Mouse (Mus musculus) hindbrain, embryonic 15.5 days (tissue): ENCODE measurements around the gene Slc10a7. TPM values are rescaled to one million over a fixed set of nuclear protein-coding genes. Genes with fewer than 3 reads are reported as not detected.

Experiments
- ATAC-seq: fragments of 200-750 bp; cut with Nextera tagmentation; 2 replicates; pipeline ENCODE4 v1.8.0; 2017; ENCODE audit warnings: low read depth, moderate number of reproducible peaks, moderate TSS enrichment; ENCODE audit not compliant: low FRiP score
- H3K27ac ChIP-seq: fragments of 300-500 bp; sonication (generic); replicated peaks from 2 replicates; pipeline ENCODE4 v1.5.1; 2015; ENCODE audit warnings: mild to moderate bottlenecking, inconsistent platforms
- H3K27me3 ChIP-seq: fragments of 300-500 bp; sonication (generic); 2 replicates; pipeline ENCODE4 v1.6.1; 2015; ENCODE audit warnings: control low read depth, inconsistent platforms
- H3K36me3 ChIP-seq: fragments of 300-500 bp; sonication (generic); 2 replicates; pipeline ENCODE4 v1.6.1; 2015; ENCODE audit warnings: control low read depth, inconsistent platforms
- H3K4me1 ChIP-seq: fragments of 300-500 bp; sonication (generic); replicated peaks from 2 replicates; pipeline ENCODE4 v1.6.1; 2015; ENCODE audit warnings: control low read depth, inconsistent platforms
- H3K4me2 ChIP-seq: fragments of 300-500 bp; sonication (generic); 2 replicates; pipeline ENCODE4 v1.6.1; 2015; ENCODE audit warnings: moderate library complexity, mild to moderate bottlenecking, inconsistent platforms
- H3K4me3 ChIP-seq: fragments of 300-500 bp; sonication (generic); 2 replicates; pipeline ENCODE4 v1.5.1; 2015; ENCODE audit warnings: mild to moderate bottlenecking, inconsistent platforms
- H3K9ac ChIP-seq: fragments of 300-500 bp; sonication (generic); 2 replicates; pipeline ENCODE4 v1.6.1; 2015; ENCODE audit warnings: inconsistent platforms
- H3K9me3 ChIP-seq: fragments of 300-500 bp; sonication (generic); 2 replicates; pipeline ENCODE4 v1.6.1; 2016; ENCODE audit warnings: control low read depth, inconsistent platforms
- WGBS: fragments of 180-500 bp; shearing (Covaris S2); methylation state at CpG from one replicate; pipeline ENCODE4 v1.1.7; 2015; 5-methylcytosine and 5-hydroxymethylcytosine counted together
- polyA plus RNA-seq: library from polyadenylated mRNA; unstranded; fragments of >200 nt; fragmentation: Nextera tagmentation; extraction: Ambion mirVana; gene quantifications from 2 replicates; pipeline ENCODE4 v1.2.1, GENCODE M21; 2015

Slc10a7 gene
- polyA plus RNA-seq, 1 experiment from 2014 or later, result 11.9 TPM

DNA sequence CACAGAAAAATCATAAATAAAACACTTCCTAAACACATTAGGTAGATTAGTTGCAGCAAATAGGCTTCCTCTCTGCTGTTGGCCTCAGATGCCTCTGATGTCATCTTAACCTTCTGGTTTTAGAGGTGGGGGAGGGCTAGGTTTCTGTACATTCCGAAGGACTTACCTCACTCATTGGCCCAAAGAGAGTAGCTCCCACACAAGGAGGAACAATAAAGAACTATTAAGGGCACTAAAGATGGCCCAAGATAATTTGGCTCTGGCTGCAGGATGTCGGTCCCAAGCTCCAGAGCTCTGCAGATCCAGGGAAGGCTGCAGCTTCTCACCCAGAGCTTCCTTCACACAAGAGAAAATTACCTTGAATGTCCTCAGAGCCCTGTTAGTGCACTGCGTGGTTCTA, 75.7 kb downstream of the Slc10a7 start:
- no peak overlapping the region for H3K4me3 ChIP-seq
- no peaks in the 10 kb centered on the region for H3K9me3 ChIP-seq
- WGBS, result 61% methylated on average over 3 of the region's 3 CpGs
- no peaks in the 10 kb centered on the region for H3K36me3 ChIP-seq
- H3K27ac ChIP-seq, result no peak overlapping the region
- no peaks in the 10 kb centered on the region; the same call in 1 of the 2 replicates for H3K4me1 ChIP-seq
- no peak overlapping the region for H3K4me2 ChIP-seq
- no peaks in the 10 kb centered on the region for H3K27me3 ChIP-seq
- no peak overlapping the region for H3K9ac ChIP-seq
- no peak for ATAC-seq

GRCm38 (mm10) chr8:78595481-78595908, 86.3 kb downstream of the Slc10a7 start:
- no peak overlapping the region for H3K27ac ChIP-seq
- H3K9ac ChIP-seq, result no peak overlapping the region
- no peak overlapping the region for H3K4me2 ChIP-seq
- no peaks in the 10 kb centered on the region for H3K36me3 ChIP-seq
- no peaks in the 10 kb centered on the region for H3K9me3 ChIP-seq
- H3K27me3 ChIP-seq, result no peaks in the 10 kb centered on the region
- no peak overlapping the region for H3K4me3 ChIP-seq
- WGBS, result 32% methylated on average over 6 of the region's 6 CpGs
- peaks cover 12% of the 10 kb centered on the region for H3K4me1 ChIP-seq
- peak; percentile 57 for ATAC-seq

GRCm38 (mm10) chr8:78598237-78598636, 89.1 kb downstream of the Slc10a7 start:
- peak; percentile 82 for ATAC-seq
- no peak overlapping the region for H3K4me3 ChIP-seq
- no peaks in the 10 kb centered on the region for H3K27me3 ChIP-seq
- H3K27ac ChIP-seq, result no peak overlapping the region
- no peak overlapping the region for H3K4me2 ChIP-seq
- H3K36me3 ChIP-seq, result no peaks in the 10 kb centered on the region
- no peak overlapping the region for H3K9ac ChIP-seq
- 18% methylated on average over 3 of the region's 3 CpGs for WGBS
- peaks cover 12% of the 10 kb centered on the region for H3K4me1 ChIP-seq
- no peaks in the 10 kb centered on the region for H3K9me3 ChIP-seq

DNA sequence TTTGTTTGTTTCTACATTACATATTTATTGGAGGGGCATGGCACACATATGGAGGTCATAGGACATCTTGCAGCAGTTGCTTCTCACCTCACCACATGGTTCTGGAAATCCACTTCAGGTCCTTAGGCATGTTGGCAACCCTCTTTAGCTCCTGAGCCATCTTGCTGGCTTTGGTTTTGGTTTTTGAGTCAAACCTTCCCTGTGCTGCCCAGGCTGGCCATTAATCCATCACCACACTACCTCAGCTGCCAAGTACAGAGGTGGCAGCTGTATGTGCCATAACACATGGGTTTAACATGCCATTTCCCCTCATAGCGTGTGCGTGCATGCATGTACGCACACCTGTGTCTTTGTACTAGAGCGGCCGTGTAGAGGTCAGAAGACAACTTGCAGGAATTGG, 93.9 kb downstream of the Slc10a7 start:
- no peak for ATAC-seq

DNA sequence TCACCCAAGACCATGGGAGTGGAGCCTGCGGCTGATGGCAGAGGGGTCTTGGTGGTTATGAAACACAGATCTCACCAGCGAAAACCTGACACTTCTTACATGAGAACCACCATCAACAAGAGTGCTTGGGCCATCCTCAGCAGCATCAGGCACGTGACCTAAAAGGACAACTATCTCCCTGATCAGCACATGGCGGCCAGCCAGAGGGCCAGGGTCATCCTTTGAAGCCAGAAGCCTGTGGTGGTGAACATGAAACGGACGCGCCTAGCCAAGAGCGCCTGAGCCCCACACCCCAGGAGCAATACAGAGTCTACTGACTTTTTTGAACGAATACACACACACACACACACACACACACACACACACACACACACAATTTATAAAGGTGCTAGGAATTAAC, 95.3 kb downstream of the Slc10a7 start:
- Histone ChIP-seq H3K27ac (no peak overlapping the region), H3K36me3 (peaks cover 6% of the 10 kb centered on the region; the same call in 1 of the 2 replicates), H3K9ac (no peak overlapping the region), H3K9me3 (no peaks in the 10 kb centered on the region), H3K4me1 (no peaks in the 10 kb centered on the region), H3K4me3 (no peak overlapping the region), H3K4me2 (no peak overlapping the region), H3K27me3 (no peaks in the 10 kb centered on the region)
- 85% methylated on average over 9 of the region's 9 CpGs for WGBS
- no peak for ATAC-seq

More for the DNA sequence above, 93.9 kb downstream of the Slc10a7 start:
- Histone ChIP-seq H3K4me2 (no peak overlapping the region), H3K36me3 (peaks cover 6% of the 10 kb centered on the region; the same call in 1 of the 2 replicates), H3K27me3 (no peaks in the 10 kb centered on the region), H3K4me3 (no peak overlapping the region), H3K27ac (no peak overlapping the region), H3K9me3 (no peaks in the 10 kb centered on the region), H3K9ac (no peak overlapping the region), H3K4me1 (peaks cover 4% of the 10 kb centered on the region; the same call in 1 of the 2 replicates)
- 95% methylated on average over 5 of the region's 5 CpGs for WGBS

DNA sequence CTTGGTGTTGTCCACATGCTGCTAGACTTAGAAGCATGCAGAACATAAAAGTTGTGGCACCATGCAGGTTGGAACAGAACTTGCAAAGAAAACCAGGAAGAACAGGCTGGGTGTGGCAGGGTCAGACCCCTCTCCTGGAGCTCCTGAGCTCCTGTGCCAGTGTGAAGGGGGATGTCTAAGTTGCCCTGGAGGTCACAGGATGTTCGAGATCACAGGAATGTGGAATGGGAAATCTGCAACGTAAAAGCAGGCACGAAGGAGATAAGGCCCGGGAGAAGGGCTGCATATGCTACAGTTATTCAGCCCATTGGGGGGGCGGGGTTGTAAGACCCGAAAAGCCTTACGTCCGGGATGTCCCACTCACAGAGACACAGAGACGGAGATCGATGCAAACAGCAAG, 100.2 kb downstream of the Slc10a7 start:
- H3K27me3 ChIP-seq, result no peaks in the 10 kb centered on the region
- 91% methylated on average over 10 of the region's 10 CpGs for WGBS
- H3K4me1 ChIP-seq, result no peaks in the 10 kb centered on the region
- no peak overlapping the region for H3K9ac ChIP-seq
- no peak for ATAC-seq
- no peak overlapping the region for H3K4me2 ChIP-seq
- no peak overlapping the region for H3K27ac ChIP-seq
- no peaks in the 10 kb centered on the region for H3K9me3 ChIP-seq
- H3K4me3 ChIP-seq, result no peak overlapping the region
- peaks cover 6% of the 10 kb centered on the region; the same call in 1 of the 2 replicates for H3K36me3 ChIP-seq

- Histone ChIP-seq H3K4me3 (no peak overlapping the region), H3K4me2 (no peak overlapping the region), H3K36me3 (peaks cover 6% of the 10 kb centered on the region; the same call in 1 of the 2 replicates), H3K27ac (no peak overlapping the region), H3K4me1 (no peaks in the 10 kb centered on the region), H3K9me3 (no peaks in the 10 kb centered on the region), H3K9ac (no peak overlapping the region), H3K27me3 (no peaks in the 10 kb centered on the region)
- WGBS, result 93% methylated on average over 6 of the region's 6 CpGs
- ATAC-seq, result no peak
Observed at GRCm38 (mm10) chr8:78611019-78611418, 101.9 kb downstream of the Slc10a7 start.

DNA sequence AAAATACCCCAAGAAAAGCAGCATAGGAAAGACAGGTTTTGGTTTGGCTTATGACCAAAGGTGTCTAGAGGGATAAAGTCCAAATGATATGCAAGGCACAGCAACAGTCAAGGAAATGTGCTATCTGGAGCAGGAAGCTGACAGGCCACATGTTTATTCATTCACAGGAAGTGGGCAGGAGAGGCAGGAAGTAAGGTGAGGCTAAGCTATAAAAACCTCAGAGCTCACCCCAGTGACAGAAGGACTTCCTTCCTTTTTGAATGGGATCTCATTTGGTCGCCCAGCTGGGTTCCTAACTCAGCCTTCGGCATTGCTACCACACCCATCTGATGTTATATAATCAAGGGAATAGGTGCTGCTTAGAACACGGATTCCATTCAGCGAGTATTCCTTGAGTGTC, 113.2 kb downstream of the Slc10a7 start:
- 70% methylated on average over 4 of the region's 4 CpGs for WGBS
- peaks cover 6% of the 10 kb centered on the region; the same call in 1 of the 2 replicates for H3K4me1 ChIP-seq
- no peaks in the 10 kb centered on the region for H3K27me3 ChIP-seq
- H3K4me2 ChIP-seq, result no peak overlapping the region
- H3K36me3 ChIP-seq, result no peaks in the 10 kb centered on the region
- no peak overlapping the region for H3K9ac ChIP-seq
- no peak for ATAC-seq
- H3K4me3 ChIP-seq, result no peak overlapping the region
- H3K9me3 ChIP-seq, result no peaks in the 10 kb centered on the region
- H3K27ac ChIP-seq, result no peak overlapping the region

- H3K36me3 ChIP-seq, result no peaks in the 10 kb centered on the region
- no peak for ATAC-seq
- no peak overlapping the region for H3K4me3 ChIP-seq
- H3K9me3 ChIP-seq, result no peaks in the 10 kb centered on the region
- WGBS, result 86% methylated on average over 5 of the region's 5 CpGs
- no peak overlapping the region for H3K27ac ChIP-seq
- no peak overlapping the region for H3K4me2 ChIP-seq
- H3K4me1 ChIP-seq, result peaks cover 6% of the 10 kb centered on the region; the same call in 1 of the 2 replicates
- no peak overlapping the region for H3K9ac ChIP-seq
- H3K27me3 ChIP-seq, result no peaks in the 10 kb centered on the region
Observed at GRCm38 (mm10) chr8:78623972-78624371, 114.8 kb downstream of the Slc10a7 start.

- Histone ChIP-seq H3K27ac (no peak overlapping the region), H3K4me3 (no peak overlapping the region), H3K27me3 (no peaks in the 10 kb centered on the region), H3K9ac (no peak overlapping the region), H3K36me3 (no peaks in the 10 kb centered on the region), H3K4me1 (peaks cover 6% of the 10 kb centered on the region; the same call in 1 of the 2 replicates), H3K9me3 (no peaks in the 10 kb centered on the region), H3K4me2 (no peak overlapping the region)
- 0 out of 2 replicates have a peak, but pooled peaks have one; percentile 27 for ATAC-seq
- 30% methylated on average over 12 of the region's 12 CpGs for WGBS
Observed at GRCm38 (mm10) chr8:78624738-78625442, 115.7 kb downstream of the Slc10a7 start.

DNA sequence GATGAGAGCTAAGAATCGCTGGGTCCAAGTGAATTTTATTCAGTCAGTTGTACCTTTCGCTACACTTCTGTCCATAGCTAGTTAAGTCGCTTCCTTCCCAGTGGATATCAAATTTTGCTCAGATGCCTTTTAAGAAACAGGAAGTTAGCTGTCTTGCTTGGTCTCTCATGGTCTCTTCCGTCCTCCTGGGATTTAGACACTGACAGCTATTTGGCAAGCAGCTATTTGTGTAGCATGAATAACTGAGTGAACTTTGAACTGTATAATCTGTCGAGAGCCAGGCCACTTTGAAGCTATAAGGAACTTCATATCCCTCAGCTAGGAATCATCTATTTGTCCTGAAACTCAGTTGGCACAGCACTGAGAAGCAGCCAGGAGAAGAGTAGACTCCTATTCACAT, 117.5 kb downstream of the Slc10a7 start:
- 61% methylated on average over 5 of the region's 5 CpGs for WGBS
- Histone ChIP-seq H3K36me3 (no peaks in the 10 kb centered on the region), H3K4me1 (peaks cover 13% of the 10 kb centered on the region), H3K27ac (no peak overlapping the region), H3K9me3 (no peaks in the 10 kb centered on the region), H3K4me2 (no peak overlapping the region), H3K9ac (no peak overlapping the region), H3K4me3 (no peak overlapping the region), H3K27me3 (no peaks in the 10 kb centered on the region)
- ATAC-seq, result no peak

DNA sequence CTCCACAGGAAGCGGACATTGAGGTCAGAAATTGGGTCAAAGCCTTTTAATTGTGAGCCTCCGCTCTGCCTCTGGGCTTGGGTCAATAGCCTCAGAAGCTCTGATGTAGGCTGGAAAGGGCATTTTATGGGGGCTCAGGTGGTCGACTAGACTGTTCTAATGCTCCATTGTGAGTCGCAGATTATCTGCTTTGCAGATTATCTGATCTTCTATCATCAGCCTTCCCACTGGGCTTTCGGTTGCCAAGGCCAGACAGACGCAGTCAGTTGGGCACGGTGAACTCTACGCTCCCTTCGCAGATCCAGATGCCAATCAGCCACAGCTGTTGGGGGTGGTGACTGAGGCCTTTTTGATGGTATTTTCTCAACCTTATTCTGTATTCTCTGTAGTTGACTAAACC, 118.6 kb downstream of the Slc10a7 start:
- Histone ChIP-seq H3K27me3 (no peaks in the 10 kb centered on the region), H3K4me1 (peaks cover 13% of the 10 kb centered on the region), H3K4me3 (no peak overlapping the region), H3K9me3 (no peaks in the 10 kb centered on the region), H3K36me3 (no peaks in the 10 kb centered on the region), H3K9ac (no peak overlapping the region), H3K27ac (no peak overlapping the region), H3K4me2 (no peak overlapping the region)
- WGBS, result 46% methylated on average over 9 of the region's 9 CpGs
- no peak for ATAC-seq
